Mouse (Mus musculus) erythroblast, adult 5-6 weeks (primary cell): ENCODE data around the gene B3gnt7. TPM values are rescaled to one million over a fixed set of nuclear protein-coding genes. Genes with fewer than 3 reads are reported as not detected.

ENCODE experiments used
- ATAC-seq: replicated peaks from 2 replicates; pipeline ENCODE4 v1.8.0; 2016; ENCODE audit warnings: moderate number of reproducible peaks, mild to moderate bottlenecking, moderate TSS enrichment, inconsistent platforms; ENCODE audit not compliant: poor library complexity, low FRiP score, severe bottlenecking
- total RNA-seq, 2 experiments: library from RNA; stranded (forward) in 1 of 2; stranded (reverse) in 1 of 2; fragments of 150-400 nt in 1 of 2; fragments of 200-764, 138-1000 nt in 1 of 2; gene quantifications; 2 replicates each; pipeline versions ENCODE4 v1.2.3 to v1.2.4; 2015 to 2017; ENCODE audit warnings: low replicate concordance in 2 of 2

B3gnt7 gene
- total RNA-seq, 2 experiments from 2014 or later: 1.3 TPM; not detected in 1

DNA sequence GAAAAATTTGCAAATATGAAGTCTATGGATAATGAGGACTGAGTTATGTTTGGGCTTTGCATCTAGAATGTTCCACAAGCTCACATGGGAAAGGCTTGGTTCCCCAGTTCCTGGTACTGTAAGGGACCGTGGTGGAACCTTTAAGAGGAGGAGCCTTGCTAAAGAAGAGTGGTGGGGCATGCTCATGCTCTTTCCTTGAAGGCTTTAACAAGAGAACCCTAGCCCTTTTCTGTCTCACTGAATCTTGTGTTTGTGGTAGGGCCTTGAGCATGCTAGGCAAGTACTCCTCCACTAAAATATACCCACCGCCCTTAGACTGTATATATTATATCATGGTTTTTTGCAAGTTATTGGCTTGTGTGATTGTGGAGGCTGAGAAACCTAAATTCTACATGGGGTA lies 39.7 kb downstream of the B3gnt7 start:
- ATAC-seq: no peak

DNA sequence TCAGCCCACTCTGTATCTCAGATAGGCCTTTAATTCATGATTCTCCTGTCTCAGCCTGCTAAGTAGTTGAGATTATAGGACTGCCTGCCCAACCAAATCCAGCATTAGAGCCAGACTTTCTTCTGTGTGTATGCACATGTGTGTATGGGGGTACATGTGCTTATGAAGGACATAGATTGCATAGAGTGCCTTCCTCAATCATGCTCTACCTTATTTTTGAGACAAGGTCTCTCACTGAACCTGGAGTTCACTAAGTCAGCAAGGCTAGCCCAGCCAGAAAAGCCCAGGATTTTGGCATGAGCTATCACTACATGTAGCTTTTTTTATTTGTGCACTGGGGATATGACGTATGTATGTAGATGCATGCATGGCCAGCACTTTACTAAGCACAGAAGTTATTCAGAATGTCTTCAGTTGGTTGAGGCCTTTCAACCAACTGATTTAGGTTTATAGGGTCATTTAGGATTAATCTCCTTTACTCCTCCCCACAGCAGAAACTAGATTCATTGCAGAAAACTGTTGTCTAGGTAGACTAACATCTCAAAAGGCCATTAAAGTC lies 40.5 kb downstream of the B3gnt7 start:
- ATAC-seq: no peak

- no peak for ATAC-seq
Measured at GRCm38 (mm10) chr1:86343969-86344861, 41.6 kb downstream of the B3gnt7 start.

GRCm38 (mm10) chr1:86345069-86345468 lies 42.4 kb downstream of the B3gnt7 start:
- ATAC-seq: no peak

GRCm38 (mm10) chr1:86345956-86346355 lies 43.3 kb downstream of the B3gnt7 start:
- ATAC-seq: no peak

- no peak for ATAC-seq
Measured at GRCm38 (mm10) chr1:86346851-86347715, 44.5 kb downstream of the B3gnt7 start.

GRCm38 (mm10) chr1:86347716-86348045 lies 45.0 kb downstream of the B3gnt7 start:
- ATAC-seq: no peak

GRCm38 (mm10) chr1:86348083-86348482 lies 45.5 kb downstream of the B3gnt7 start:
- ATAC-seq: no peak

DNA sequence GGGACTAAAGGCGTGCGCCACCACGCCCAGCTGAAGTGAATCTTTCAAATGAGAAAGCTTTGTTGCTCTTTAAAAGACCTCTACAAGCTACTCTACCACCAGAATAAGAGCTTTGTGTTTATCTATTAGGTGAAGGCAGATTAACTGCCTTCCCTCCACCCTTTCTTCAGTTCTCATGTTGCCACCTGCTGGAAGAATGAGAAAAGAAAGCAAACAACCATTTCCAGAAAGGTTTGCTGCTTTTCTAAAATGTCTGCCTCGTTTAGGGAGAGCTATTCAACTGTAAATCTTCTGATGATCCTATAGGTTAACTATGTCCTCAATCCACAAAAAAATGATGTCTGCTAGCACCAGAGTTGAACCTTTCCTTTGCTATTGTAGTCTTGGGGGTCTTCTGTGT lies 46.2 kb downstream of the B3gnt7 start:
- no peak for ATAC-seq

DNA sequence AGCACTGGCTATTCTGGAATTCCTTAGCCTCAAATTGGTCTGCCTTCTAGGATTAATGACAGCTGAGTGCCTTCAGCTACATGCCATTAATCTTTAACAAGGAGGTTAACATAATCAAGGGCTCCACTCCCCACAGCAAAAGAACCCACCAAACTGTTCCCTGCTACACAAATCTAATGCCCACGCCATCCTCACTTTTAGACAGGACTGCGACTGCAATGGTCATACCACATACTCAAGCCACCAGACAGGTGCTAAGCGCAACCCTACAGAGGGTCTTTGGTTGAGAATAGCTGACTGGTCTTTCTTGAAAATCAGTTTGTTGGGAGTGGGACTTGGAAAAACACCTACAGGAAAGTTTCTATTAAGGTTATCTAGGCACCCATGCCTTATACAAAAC lies 46.6 kb downstream of the B3gnt7 start:
- no peak for ATAC-seq

- no peak for ATAC-seq
Measured at GRCm38 (mm10) chr1:86349696-86350095, 47.1 kb downstream of the B3gnt7 start.

DNA sequence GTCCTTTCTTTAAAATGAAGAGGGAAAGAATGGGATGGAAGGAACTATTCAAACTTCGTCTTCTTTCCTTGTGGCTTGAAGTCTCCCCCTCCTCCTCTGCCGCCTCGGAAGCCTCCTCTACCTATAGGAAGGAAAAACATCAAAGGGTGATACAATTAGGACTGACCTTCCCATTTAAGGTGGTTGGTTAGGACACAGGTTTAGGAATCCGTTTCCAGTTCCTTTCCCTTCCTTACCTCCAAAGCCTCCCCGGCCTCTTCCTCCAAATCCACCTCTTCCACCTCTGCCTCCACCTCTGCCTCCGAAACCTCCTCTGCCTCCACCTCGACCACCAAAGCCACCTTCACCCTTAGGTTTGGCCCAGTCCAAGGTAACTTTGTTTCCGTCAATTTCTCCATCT lies 47.9 kb downstream of the B3gnt7 start:
- no peak for ATAC-seq

GRCm38 (mm10) chr1:86354186-86354585 lies 51.6 kb downstream of the B3gnt7 start:
- no peak for ATAC-seq

Other genes with a start within 250 kb of the B3gnt7 start
- gene Psmd1, start 238.4 kb upstream of the B3gnt7 start, total RNA-seq (2015; ENCODE audit: low replicate concordance): 35.3 and 52.3 TPM in 2 replicates
- 67.7 and 69.2 TPM in 2 replicates for gene Psmd1, start 238.4 kb upstream of the B3gnt7 start, total RNA-seq (2017; ENCODE audit: low replicate concordance)
- gene Htr2b, start 190.9 kb upstream of the B3gnt7 start, total RNA-seq (2015; ENCODE audit: low replicate concordance): not detected in 2 replicates
- 0.42 TPM in 1 of 2 replicates, not detected in the other for gene Htr2b, start 190.9 kb upstream of the B3gnt7 start, total RNA-seq (2017; ENCODE audit: low replicate concordance)
- gene Gm21972, start 169.2 kb upstream of the B3gnt7 start, total RNA-seq (2015; ENCODE audit: low replicate concordance): 1.5 and 9.6 TPM in 2 replicates
- 3.2 and 15.2 TPM in 2 replicates for gene Gm21972, start 169.2 kb upstream of the B3gnt7 start, total RNA-seq (2017; ENCODE audit: low replicate concordance)
- 2.5 and 7.7 TPM in 2 replicates for gene Armc9, start 148.1 kb upstream of the B3gnt7 start, total RNA-seq (2015; ENCODE audit: low replicate concordance)
- 3.0 and 7.4 TPM in 2 replicates for gene Armc9, start 148.1 kb upstream of the B3gnt7 start, total RNA-seq (2017; ENCODE audit: low replicate concordance)
- gene Ncl, start 56.6 kb downstream of the B3gnt7 start, total RNA-seq (2015; ENCODE audit: low replicate concordance): 120 and 123 TPM in 2 replicates
- 80.3 and 144 TPM in 2 replicates for gene Ncl, start 56.6 kb downstream of the B3gnt7 start, total RNA-seq (2017; ENCODE audit: low replicate concordance)
- not detected in 2 replicates for gene Nmur1, start 123.4 kb downstream of the B3gnt7 start, total RNA-seq (2015; ENCODE audit: low replicate concordance)
- gene Nmur1, start 123.4 kb downstream of the B3gnt7 start, total RNA-seq (2017; ENCODE audit: low replicate concordance): not detected in 2 replicates
- gene Tex44, start 123.5 kb downstream of the B3gnt7 start, total RNA-seq (2015; ENCODE audit: low replicate concordance): not detected in 2 replicates
- not detected in 2 replicates for gene Tex44, start 123.5 kb downstream of the B3gnt7 start, total RNA-seq (2017; ENCODE audit: low replicate concordance)
- 1,027 and 1,158 TPM in 2 replicates for gene Ptma, start 223.9 kb downstream of the B3gnt7 start, total RNA-seq (2015; ENCODE audit: low replicate concordance)
- gene Ptma, start 223.9 kb downstream of the B3gnt7 start, total RNA-seq (2017; ENCODE audit: low replicate concordance): 910 and 1,101 TPM in 2 replicates